Mouse (Mus musculus) ES-E14 (cell line): ENCODE measurements around the gene Tmem201.
"Not testable (repeated sequence)": the region's sequence is repeated elsewhere in the genome, so short reads cannot be mapped to it uniquely, and the experiment has no call there.

Experiments used
- CHD2 ChIP-seq: IDR thresholded peaks from 2 replicates; pipeline ENCODE4 v1.6.1; 2014; ENCODE audit warnings: mild to moderate bottlenecking, low read depth, low read length, inconsistent platforms
- HCFC1 ChIP-seq: IDR thresholded peaks from 2 replicates; pipeline ENCODE4 v1.6.1; 2012; ENCODE audit warnings: low read length, inconsistent platforms, borderline replicate concordance; ENCODE audit not compliant: insufficient read depth
- MAFK ChIP-seq: IDR thresholded peaks from 2 replicates; pipeline ENCODE4 v1.6.1; 2014; ENCODE audit warnings: mild to moderate bottlenecking, low read depth, low read length, inconsistent platforms; ENCODE audit not compliant: insufficient read depth
- ZC3H11A ChIP-seq: IDR thresholded peaks from 2 replicates; pipeline ENCODE4 v1.6.1; 2012; ENCODE audit warnings: low read depth, mild to moderate bottlenecking, inconsistent platforms, low read length, borderline replicate concordance
- ZNF384 ChIP-seq: IDR thresholded peaks from 2 replicates; pipeline ENCODE4 v1.6.1; 2012; ENCODE audit warnings: low read depth, low read length, inconsistent platforms

DNA sequence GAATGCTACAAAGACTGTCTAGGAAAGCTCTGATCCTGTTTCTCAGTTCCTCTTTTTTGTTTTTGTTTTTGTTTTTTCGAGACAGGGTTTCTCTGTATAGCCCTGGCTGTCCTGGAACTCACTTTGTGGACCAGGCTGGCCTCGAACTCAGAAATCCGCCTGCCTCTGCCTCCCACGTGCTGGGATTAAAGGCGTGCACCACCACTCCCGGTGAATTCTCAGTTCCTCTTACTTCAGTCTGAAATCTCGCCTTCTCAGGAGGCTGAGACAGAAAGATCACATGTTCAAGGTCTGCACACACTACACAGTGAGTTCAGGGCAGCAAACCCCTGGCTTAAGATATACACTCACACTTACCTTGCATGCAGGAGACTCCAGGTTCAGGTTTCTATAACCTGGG lies 18.7 kb upstream of the Tmem201 start:
- not testable (repeated sequence) for TF ChIP-seq CHD2, HCFC1, ZNF384, ZC3H11A, MAFK
